Mouse (Mus musculus) splenic B cell, adult 2 months (primary cell): ENCODE data around the gene Dkk2.

ENCODE experiments used
- DNase-seq: peaks from one replicate; pipeline ENCODE4 v3.0.0-alpha.2; 2011; ENCODE audit warnings: low read depth, low spot score
- H3K27me3 ChIP-seq: 2 replicates; pipeline ENCODE4 v1.6.1; 2012; ENCODE audit warnings: mild to moderate bottlenecking, low read length, moderate library complexity, mixed read lengths; ENCODE audit not compliant: control insufficient read depth, poor library complexity, insufficient read depth, severe bottlenecking
- H3K36me3 ChIP-seq: 2 replicates; pipeline ENCODE4 v1.6.1; 2012; ENCODE audit warnings: mild to moderate bottlenecking, low read length, moderate library complexity, mixed read lengths; ENCODE audit not compliant: control insufficient read depth, poor library complexity, insufficient read depth, severe bottlenecking

Dkk2 gene

DNA sequence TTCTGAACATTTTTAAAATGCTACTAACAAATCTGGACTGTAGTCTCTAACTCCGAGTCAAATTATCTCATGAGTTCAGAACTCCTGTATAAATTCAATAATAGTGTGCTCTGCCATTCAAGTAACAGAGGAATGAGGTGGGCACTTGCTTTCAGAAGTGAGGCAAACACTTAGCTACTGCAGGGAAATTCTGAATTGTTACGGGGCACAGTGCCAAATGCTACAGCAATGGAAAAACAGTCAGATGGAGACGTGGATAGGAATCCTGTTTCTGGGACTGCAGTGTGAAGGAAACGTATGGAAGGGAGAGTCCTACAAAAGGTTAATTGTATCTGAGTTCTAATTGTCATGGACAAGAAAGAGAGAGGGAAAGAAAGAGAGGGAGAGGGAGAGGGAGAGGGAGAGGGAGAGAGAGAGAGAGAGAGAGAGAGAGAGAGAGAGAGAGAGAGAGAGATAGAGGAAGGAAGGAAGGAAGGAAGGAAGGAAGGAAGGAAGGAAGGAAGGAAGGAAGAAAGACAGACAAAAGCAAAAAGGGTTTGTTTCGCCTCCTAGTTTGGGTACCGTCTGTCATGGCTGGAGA is 64.4 kb downstream of the Dkk2 start:
- DNase-seq, result no peak
- Histone ChIP-seq H3K27me3 (no peaks in the 10 kb centered on the region), H3K36me3 (no peaks in the 10 kb centered on the region)

DNA sequence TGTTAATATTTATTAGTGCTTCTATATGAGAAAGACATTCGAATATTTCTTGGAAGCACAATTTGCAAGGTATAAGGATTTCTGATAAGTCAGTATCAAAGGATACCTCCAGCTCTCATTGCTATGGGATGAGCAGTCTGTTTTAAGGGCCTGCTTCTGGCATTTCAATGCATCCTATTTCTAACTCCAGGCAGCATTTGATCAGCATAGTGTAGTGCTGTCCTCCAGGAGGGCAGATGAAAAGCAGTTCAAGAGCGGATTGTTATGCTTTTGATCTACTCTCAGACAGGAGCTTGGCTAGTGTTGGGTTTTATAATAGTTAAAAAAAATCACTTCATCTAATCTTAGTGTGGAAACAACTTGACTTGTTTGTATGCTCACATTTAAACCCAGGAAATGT is 73.7 kb downstream of the Dkk2 start:
- Histone ChIP-seq H3K36me3 (no peaks in the 10 kb centered on the region), H3K27me3 (no peaks in the 10 kb centered on the region)
- DNase-seq, result no peak

DNA sequence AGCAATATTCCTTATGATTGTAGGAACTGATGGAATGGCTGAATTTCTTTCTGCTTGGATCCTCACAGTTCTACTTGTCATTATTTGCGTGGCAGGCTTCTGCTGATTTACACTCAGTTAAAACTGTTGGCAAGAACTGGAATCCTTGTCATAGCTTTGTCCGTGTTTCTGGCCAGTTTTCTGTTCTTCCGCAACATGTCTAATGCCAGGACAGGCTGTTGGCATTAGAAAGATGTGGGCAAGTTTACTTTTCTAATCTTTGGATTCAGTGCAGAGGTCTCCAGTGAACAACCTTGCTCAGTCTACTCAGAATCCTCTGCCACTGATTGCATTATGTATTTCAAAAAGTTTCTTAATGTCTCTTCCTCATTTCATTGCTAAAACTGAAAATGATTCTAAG is 83.8 kb downstream of the Dkk2 start:
- no peak for DNase-seq
- Histone ChIP-seq H3K27me3 (no peaks in the 10 kb centered on the region), H3K36me3 (no peaks in the 10 kb centered on the region)

DNA sequence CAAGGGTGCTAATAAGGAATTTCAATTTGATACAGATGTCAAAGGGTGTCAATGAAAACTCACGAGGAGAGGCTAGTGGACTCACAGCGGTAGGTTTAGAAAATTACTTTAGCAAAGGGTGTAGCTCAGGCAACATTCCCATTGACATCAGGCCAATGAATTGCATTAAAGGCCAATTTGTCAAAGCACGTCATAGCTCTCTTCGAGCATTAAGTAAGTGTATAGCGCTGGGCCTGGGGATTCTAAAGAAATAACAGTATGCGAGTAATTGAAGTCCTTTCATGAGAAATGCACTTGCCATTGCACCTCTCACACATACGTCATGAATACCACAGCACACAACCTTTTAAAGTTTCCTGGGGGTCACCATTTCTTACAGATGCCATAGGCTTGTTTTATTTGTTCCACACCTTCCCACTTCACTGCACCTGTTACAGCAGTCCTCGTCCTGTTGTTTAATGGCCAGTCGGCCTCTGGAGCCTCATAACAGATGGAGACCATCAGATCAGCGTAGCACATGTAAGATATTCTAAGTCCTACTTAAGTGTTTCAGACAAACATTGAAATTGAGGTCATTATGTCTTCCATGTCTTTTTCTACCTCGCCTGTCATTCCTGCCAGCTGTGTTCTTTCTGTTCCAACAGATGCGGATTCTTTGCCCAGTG is 101.9 kb downstream of the Dkk2 start:
- H3K27me3 ChIP-seq, result no peaks in the 10 kb centered on the region
- no peak for DNase-seq
- H3K36me3 ChIP-seq, result no peaks in the 10 kb centered on the region

DNA sequence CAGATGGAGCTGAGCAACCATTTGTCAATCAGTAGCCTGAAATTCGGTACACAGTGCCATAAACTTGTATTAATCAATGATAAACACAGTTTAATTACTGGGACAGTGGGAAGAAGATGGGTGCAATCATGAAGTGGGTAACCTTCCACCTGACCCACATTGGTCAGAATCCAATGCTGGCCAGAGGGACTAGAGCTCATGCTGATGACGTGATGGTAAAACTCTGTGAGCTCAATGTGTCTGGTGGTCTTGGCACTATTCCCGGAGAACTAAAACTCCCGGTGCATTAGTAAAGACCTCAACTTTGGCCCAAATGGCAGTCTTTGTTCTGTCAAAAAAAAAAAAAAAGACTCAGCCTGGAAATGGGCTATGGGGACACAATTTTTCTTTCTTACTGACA is 116.9 kb downstream of the Dkk2 start:
- Histone ChIP-seq H3K27me3 (no peaks in the 10 kb centered on the region), H3K36me3 (no peaks in the 10 kb centered on the region)
- DNase-seq, result no peak

DNA sequence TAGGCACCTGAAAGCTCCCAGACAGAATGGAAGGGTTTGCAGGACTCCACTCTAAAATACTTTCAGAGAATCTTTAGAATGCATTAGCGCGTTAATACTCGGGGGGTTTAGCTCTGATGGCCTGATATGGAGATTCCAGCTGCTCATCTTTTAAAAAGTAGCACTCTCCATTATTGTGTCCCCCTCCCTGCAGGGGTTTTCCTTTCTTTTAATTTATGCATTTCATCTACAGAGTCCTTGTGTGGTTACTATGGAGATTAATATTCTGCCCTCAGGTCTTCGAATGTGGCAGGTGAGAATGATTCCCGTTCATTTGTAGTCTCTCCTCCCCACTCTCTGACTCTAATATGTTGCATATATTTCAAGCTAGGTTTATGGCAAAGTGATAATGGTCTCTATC is 117.6 kb downstream of the Dkk2 start:
- Histone ChIP-seq H3K27me3 (no peaks in the 10 kb centered on the region), H3K36me3 (no peaks in the 10 kb centered on the region)

DNA sequence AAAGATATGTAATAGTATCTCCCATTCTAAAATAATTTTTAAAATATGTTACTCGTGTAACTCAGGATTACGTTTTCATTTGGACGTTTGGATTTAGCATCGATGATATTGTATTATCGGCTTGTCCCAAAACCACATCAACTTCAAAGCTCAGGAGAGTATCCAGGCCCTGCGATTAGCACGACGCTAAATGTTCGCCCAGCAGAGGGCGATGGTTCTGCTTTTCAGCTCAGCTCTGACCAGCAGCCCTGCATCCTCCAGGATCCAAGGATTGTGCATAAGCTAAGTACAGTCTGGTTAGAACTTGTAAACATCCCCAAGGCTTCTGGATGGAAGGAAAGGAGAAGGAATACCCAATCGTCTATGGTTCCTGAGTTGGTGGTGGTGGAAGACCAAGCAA is 122.4 kb downstream of the Dkk2 start:
- Histone ChIP-seq H3K36me3 (no peaks in the 10 kb centered on the region), H3K27me3 (no peaks in the 10 kb centered on the region)
- DNase-seq, result no peak

More for the DNA sequence above, 117.6 kb downstream of the Dkk2 start:
- DNase-seq, result no peak

DNA sequence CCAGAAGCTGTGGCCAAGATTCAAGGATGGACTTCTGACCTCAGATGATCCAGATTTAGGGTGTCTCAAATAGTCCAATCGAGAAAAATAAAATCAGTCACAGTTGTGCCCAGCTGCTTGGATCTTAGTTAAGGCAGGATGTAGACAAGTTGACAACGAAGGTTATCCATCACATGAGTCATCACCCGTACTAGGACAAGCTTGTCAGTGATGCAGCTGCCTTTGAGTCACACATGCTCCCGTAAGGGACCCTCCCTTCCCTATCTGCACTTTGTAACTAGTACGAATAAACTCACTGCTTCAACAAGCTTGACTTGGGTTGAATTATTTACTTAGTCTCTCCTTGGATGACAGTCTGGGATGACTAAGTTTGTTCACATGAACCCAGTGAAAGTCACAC is 126.2 kb downstream of the Dkk2 start:
- DNase-seq, result no peak
- Histone ChIP-seq H3K27me3 (no peaks in the 10 kb centered on the region), H3K36me3 (no peaks in the 10 kb centered on the region)

DNA sequence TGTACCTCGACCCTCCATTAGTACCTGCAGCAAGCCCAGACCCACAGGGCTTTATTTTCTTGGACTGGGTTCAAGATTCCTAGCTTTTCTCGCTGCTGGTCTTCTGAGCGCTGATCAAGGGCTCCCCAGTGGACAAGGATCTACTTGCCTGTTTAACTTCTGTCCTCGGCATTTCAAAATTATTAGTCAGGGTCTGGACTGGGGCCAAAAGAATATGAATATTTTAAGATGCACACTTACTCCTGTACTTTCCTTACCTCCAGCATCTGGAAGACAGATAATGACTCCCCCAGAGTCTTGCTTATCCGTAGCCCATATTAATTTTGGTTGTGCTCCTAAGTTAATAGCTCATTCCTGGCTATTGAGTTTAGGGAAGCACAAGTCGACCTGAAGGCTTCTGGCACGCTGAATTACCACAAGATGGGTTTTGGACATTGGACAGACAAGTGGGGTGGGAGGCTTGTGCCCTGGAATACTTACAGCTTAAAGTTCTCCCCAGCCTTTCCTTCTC is 134.9 kb downstream of the Dkk2 start:
- H3K27me3 ChIP-seq, result no peaks in the 10 kb centered on the region
- DNase-seq, result no peak
- H3K36me3 ChIP-seq, result no peaks in the 10 kb centered on the region

DNA sequence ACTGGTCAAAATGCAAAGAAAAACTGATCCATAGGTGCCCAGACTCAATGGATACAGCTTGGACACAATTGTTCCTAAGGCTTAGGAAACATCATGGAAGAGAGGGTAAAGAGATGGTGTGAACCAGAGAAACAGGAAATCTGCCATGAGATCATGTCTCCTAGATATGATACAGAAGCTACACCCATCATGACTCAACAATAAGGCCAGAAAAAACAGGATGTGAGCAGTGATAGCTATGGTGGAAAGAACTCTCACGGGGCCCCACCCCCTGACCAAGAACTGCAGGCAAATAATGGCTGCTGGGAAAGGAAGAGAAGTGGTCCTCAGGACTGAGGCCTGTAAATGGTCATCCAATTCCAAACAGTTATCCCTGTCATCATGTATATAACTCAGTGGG is 142.5 kb downstream of the Dkk2 start:
- H3K27me3 ChIP-seq, result no peaks in the 10 kb centered on the region
- DNase-seq, result no peak

More for the DNA sequence above, 142.5 kb downstream of the Dkk2 start:
- no peaks in the 10 kb centered on the region for H3K36me3 ChIP-seq
